Mouse (Mus musculus): ENCODE measurements at regions not wholly inside any gene's neighbourhood (a gene's known extent, or its start where the extent isn't known, plus 50 kb on each side); places are given as distances from the start of the nearest gene placed in this dataset.

GRCm38 (mm10) chr13:112187226-112187625 lies 101.0 kb upstream of the Ankrd55 start:
- H3K79me2 ChIP-seq (ENCODE audit: control insufficient read depth, insufficient read depth): no peaks in the 10 kb centered on the region
- H3K27me3 ChIP-seq (ENCODE audit: control insufficient read depth, insufficient read depth, insufficient read length): no peaks in the 10 kb centered on the region
- no peak overlapping the region for H3ac ChIP-seq (ENCODE audit: control insufficient read depth, insufficient read length)
- no peak overlapping the region for H3K4me3 ChIP-seq
- H3K4me2 ChIP-seq (ENCODE audit: low read depth): peak overlapping the region; percentile 82
- H3K36me3 ChIP-seq (ENCODE audit: control insufficient read depth, insufficient read depth): no peaks in the 10 kb centered on the region
- TF ChIP-seq MAX (IDR thresholded peaks at IDR 0.05; ENCODE audit: low read depth): no peak
- no peak for TF ChIP-seq POLR2A (IDR thresholded peaks at IDR 0.05; ENCODE audit: insufficient read length, low read depth)
- no peak for TF ChIP-seq USF1 (IDR thresholded peaks at IDR 0.05; ENCODE audit: low read depth)
- TF ChIP-seq MYOD1 (IDR thresholded peaks at IDR 0.05; ENCODE audit: control insufficient read depth in 1 of 3, insufficient read length in 2 of 3, low read depth in 2 of 3): no peak
- TF ChIP-seq TCF3 (IDR thresholded peaks at IDR 0.05; ENCODE audit: insufficient read length, low read depth): no peak
- TF ChIP-seq REST (IDR thresholded peaks at IDR 0.05; ENCODE audit: insufficient read depth, insufficient read length): no peak
- no peak for TF ChIP-seq CEBPB (IDR thresholded peaks at IDR 0.05; ENCODE audit: insufficient read depth, poor library complexity, severe bottlenecking)
- no peak for TF ChIP-seq POLR2AphosphoS2 (IDR thresholded peaks at IDR 0.05; ENCODE audit: insufficient read length, low read depth)
- no peak for TF ChIP-seq E2F4 (IDR thresholded peaks at IDR 0.05; ENCODE audit: insufficient read depth)

GRCm38 (mm10) chr13:112188313-112188712 lies 99.9 kb upstream of the Ankrd55 start:
- Histone ChIP-seq H3ac (ENCODE audit: control insufficient read depth, insufficient read length) (no peak overlapping the region), H3K36me3 (ENCODE audit: control insufficient read depth, insufficient read depth) (no peaks in the 10 kb centered on the region), H3K4me2 (ENCODE audit: low read depth) (peak overlapping the region; percentile 82), H3K79me2 (ENCODE audit: control insufficient read depth, insufficient read depth) (no peaks in the 10 kb centered on the region), H3K27me3 (ENCODE audit: control insufficient read depth, insufficient read depth, insufficient read length) (no peaks in the 10 kb centered on the region), H3K4me3 (no peak overlapping the region)
- no peak for TF ChIP-seq POLR2A (IDR thresholded peaks at IDR 0.05; ENCODE audit: insufficient read length, low read depth)
- TF ChIP-seq USF1 (IDR thresholded peaks at IDR 0.05; ENCODE audit: low read depth): no peak
- TF ChIP-seq MYOG (IDR thresholded peaks at IDR 0.05; ENCODE audit: control insufficient read depth in 1 of 3, insufficient read depth in 1 of 3, insufficient read length in 2 of 3, low read depth in 2 of 3): peak in 1 of 3 experiments; percentile 6
- TF ChIP-seq REST (IDR thresholded peaks at IDR 0.05; ENCODE audit: insufficient read depth, insufficient read length): no peak
- no peak for TF ChIP-seq TCF3 (IDR thresholded peaks at IDR 0.05; ENCODE audit: insufficient read length, low read depth)
- no peak for TF ChIP-seq CEBPB (IDR thresholded peaks at IDR 0.05; ENCODE audit: insufficient read depth, poor library complexity, severe bottlenecking)
- TF ChIP-seq E2F4 (IDR thresholded peaks at IDR 0.05; ENCODE audit: insufficient read depth): no peak
- no peak for TF ChIP-seq SRF (IDR thresholded peaks at IDR 0.05; ENCODE audit: control insufficient read depth, insufficient read length, low read depth)
- TF ChIP-seq MAX (IDR thresholded peaks at IDR 0.05; ENCODE audit: low read depth): no peak
- TF ChIP-seq TCF12 (IDR thresholded peaks at IDR 0.05; ENCODE audit: insufficient read depth, poor library complexity, severe bottlenecking): no peak
- peak in 1 of 3 experiments; percentile 12 for TF ChIP-seq MYOD1 (IDR thresholded peaks at IDR 0.05; ENCODE audit: control insufficient read depth in 1 of 3, insufficient read length in 2 of 3, low read depth in 2 of 3)
- no peak for TF ChIP-seq POLR2AphosphoS2 (IDR thresholded peaks at IDR 0.05; ENCODE audit: insufficient read length, low read depth)

DNA sequence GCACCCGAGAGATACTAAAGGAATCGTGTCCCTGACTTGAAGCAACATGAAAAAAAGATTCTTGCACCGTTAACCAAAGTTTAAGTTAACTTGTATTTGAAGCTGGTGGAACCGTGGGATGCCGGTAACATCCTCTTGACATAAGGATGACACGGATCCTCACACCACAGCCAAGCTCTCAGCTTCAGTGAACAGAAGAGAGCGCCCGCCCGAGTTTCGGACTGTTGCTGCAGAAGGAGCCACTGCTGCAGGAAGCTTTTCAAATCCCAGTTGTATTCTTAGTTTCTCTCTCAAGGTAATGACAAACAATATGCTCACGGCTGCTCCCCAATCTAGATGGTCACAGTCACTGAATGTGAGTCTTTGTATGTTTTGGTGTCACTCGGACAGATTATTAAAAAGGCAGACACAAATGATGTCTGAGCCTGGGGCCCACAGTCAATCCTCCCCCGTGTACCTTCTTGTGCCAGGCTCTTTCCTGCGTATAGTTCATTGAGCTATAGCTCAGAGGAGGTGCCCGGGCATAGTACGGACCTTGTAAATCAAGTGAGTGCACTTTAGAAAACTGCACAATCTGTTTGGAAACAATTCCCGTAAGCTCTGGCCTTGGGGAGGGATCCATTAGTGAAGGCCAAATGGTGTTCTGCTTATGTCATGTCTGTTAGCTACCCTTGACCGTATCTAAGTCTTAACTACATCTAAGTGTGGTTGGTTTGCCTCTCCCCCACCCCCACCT lies 99.3 kb upstream of the Ankrd55 start:
- TF ChIP-seq CEBPB (IDR thresholded peaks at IDR 0.05; ENCODE audit: insufficient read depth, poor library complexity, severe bottlenecking) (no peak), SRF (IDR thresholded peaks at IDR 0.05; ENCODE audit: control insufficient read depth, insufficient read length, low read depth) (no peak), POLR2A (IDR thresholded peaks at IDR 0.05; ENCODE audit: insufficient read length, low read depth) (no peak), REST (IDR thresholded peaks at IDR 0.05; ENCODE audit: insufficient read depth, insufficient read length) (no peak), MYOD1 (IDR thresholded peaks at IDR 0.05; ENCODE audit: control insufficient read depth in 1 of 3, insufficient read length in 2 of 3, low read depth in 2 of 3) (no peak), MYOG (IDR thresholded peaks at IDR 0.05; ENCODE audit: control insufficient read depth in 1 of 3, insufficient read depth in 1 of 3, insufficient read length in 2 of 3, low read depth in 2 of 3) (no peak), E2F4 (IDR thresholded peaks at IDR 0.05; ENCODE audit: insufficient read depth) (no peak), TCF12 (IDR thresholded peaks at IDR 0.05; ENCODE audit: insufficient read depth, poor library complexity, severe bottlenecking) (no peak), MAX (IDR thresholded peaks at IDR 0.05; ENCODE audit: low read depth) (no peak), TCF3 (IDR thresholded peaks at IDR 0.05; ENCODE audit: insufficient read length, low read depth) (no peak), POLR2AphosphoS2 (IDR thresholded peaks at IDR 0.05; ENCODE audit: insufficient read length, low read depth) (no peak), USF1 (IDR thresholded peaks at IDR 0.05; ENCODE audit: low read depth) (no peak)
- H3K79me2 ChIP-seq (ENCODE audit: control insufficient read depth, insufficient read depth): no peaks in the 10 kb centered on the region
- no peak overlapping the region for H3K4me3 ChIP-seq
- H3ac ChIP-seq (ENCODE audit: control insufficient read depth, insufficient read length): no peak overlapping the region
- no peaks in the 10 kb centered on the region for H3K36me3 ChIP-seq (ENCODE audit: control insufficient read depth, insufficient read depth)
- peak overlapping the region; percentile 82 for H3K4me2 ChIP-seq (ENCODE audit: low read depth)
- no peaks in the 10 kb centered on the region for H3K27me3 ChIP-seq (ENCODE audit: control insufficient read depth, insufficient read depth, insufficient read length)

- TF ChIP-seq USF1 (IDR thresholded peaks at IDR 0.05; ENCODE audit: low read depth) (no peak), SRF (IDR thresholded peaks at IDR 0.05; ENCODE audit: control insufficient read depth, insufficient read length, low read depth) (no peak), MAX (IDR thresholded peaks at IDR 0.05; ENCODE audit: low read depth) (no peak), E2F4 (IDR thresholded peaks at IDR 0.05; ENCODE audit: insufficient read depth) (no peak), MYOG (IDR thresholded peaks at IDR 0.05; ENCODE audit: control insufficient read depth in 1 of 3, insufficient read depth in 1 of 3, insufficient read length in 2 of 3, low read depth in 2 of 3) (no peak), POLR2AphosphoS2 (IDR thresholded peaks at IDR 0.05; ENCODE audit: insufficient read length, low read depth) (no peak), POLR2A (IDR thresholded peaks at IDR 0.05; ENCODE audit: insufficient read length, low read depth) (no peak), CEBPB (IDR thresholded peaks at IDR 0.05; ENCODE audit: insufficient read depth, poor library complexity, severe bottlenecking) (no peak), REST (IDR thresholded peaks at IDR 0.05; ENCODE audit: insufficient read depth, insufficient read length) (no peak), TCF3 (IDR thresholded peaks at IDR 0.05; ENCODE audit: insufficient read length, low read depth) (no peak), MYOD1 (IDR thresholded peaks at IDR 0.05; ENCODE audit: control insufficient read depth in 1 of 3, insufficient read length in 2 of 3, low read depth in 2 of 3) (no peak), TCF12 (IDR thresholded peaks at IDR 0.05; ENCODE audit: insufficient read depth, poor library complexity, severe bottlenecking) (no peak)
- Histone ChIP-seq H3K4me3 (no peak overlapping the region), H3ac (ENCODE audit: control insufficient read depth, insufficient read length) (no peak overlapping the region), H3K36me3 (ENCODE audit: control insufficient read depth, insufficient read depth) (no peaks in the 10 kb centered on the region), H3K4me2 (ENCODE audit: low read depth) (no peak overlapping the region), H3K79me2 (ENCODE audit: control insufficient read depth, insufficient read depth) (no peaks in the 10 kb centered on the region), H3K27me3 (ENCODE audit: control insufficient read depth, insufficient read depth, insufficient read length) (no peaks in the 10 kb centered on the region)
Measured at GRCm38 (mm10) chr13:112189605-112190004, 98.6 kb upstream of the Ankrd55 start.

Data from myocyte (in vitro differentiated cells).